Comparison of ENCODE assay signal across 8 mouse cellular contexts in the genomic region with DNA sequence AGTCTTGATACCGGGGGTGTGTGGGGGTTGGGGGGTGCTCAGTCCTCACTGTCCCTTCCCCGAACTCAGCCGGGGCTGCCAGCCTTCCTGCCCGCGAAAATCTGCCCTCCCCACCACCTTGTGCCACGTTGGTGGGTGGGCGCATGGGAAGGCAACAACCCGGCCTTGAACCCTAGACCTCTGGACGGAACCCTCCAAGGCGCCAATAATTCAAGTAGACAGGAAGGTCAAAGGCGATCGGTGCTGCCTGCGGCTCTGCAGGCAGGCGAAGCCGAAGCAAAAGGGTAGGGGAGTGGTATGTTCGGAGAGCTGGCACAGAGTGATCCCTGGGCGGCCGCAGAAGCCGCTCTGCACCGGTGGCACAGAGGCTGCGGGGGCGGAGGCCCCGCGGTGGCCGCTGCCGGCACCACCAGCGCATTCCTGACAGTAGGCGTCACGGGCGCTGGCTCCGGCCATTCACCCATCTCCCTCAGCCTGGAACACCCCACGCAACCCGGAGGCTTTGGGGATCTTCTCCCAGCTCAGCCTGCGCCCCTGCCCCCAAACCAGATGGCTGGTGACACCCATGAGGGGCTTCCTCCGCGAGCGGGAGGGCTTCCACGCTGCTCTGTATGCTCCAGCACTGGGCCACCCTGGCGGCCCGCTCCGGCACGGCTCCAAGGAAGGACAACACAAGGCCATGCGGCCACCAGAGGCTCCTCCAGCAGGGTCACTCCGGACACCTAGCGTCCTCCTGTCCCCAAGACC. TPM values are rescaled to one million over a fixed set of nuclear protein-coding genes. Genes with fewer than 3 reads are reported as not detected.
DNase-seq lines count a peak whose midpoint lies in the region; ATAC-seq and TF ChIP-seq lines count a peak whose summit lies in the region.

No protein-coding gene starts in this region.

- peak overlapping the region; percentile 59 for H3K4me3 ChIP-seq in hindbrain, embryonic 15.5 days
- H3K4me3 ChIP-seq in left cerebral cortex, adult 2 months = peak overlapping the region; percentile 90

- TF ChIP-seq CTCF in left cerebral cortex, adult 2 months (IDR thresholded peaks at IDR 0.05) = peak; percentile 46

- peak overlapping the region; percentile 84 for H3K9ac ChIP-seq in hindbrain, embryonic 15.5 days

- no peaks in the 10 kb centered on the region for H3K36me3 ChIP-seq in hindbrain, embryonic 15.5 days

- intact Hi-C loops in left cerebral cortex, adult 2 months (cut with DNase I) = loop anchor here (2.0 to 5.0 kb wide), 6 partner anchors 177 to 840 kb away; no protein-coding TSS in a partner anchor

- peak; percentile 83 for DNase-seq in adipocyte (ENCODE audit: low spot score)
- peak; percentile 40 to 63 for DNase-seq in cerebellum, postnatal 4 days (ENCODE audit: low spot score in 2 of 2)
- peak; percentile 68 to 70 for DNase-seq in gastrocnemius, adult 8-10 months (ENCODE audit: low spot score in 2 of 2)
- peak; percentile 60 to 72 for DNase-seq in left cerebral cortex, adult 2 months (ENCODE audit: extremely low spot score in 1 of 2, low spot score in 2 of 2)
- DNase-seq in lung, postnatal 36 days = peak; percentile 83
- peak; percentile 87 for DNase-seq in retina, postnatal 1 day
- DNase-seq in urinary bladder, postnatal 10 days (ENCODE audit: low spot score) = peak; percentile 40

- ATAC-seq in hindbrain, embryonic 15.5 days (ENCODE audit: low FRiP score, low read depth) = peak; percentile 54

- peak overlapping the region; percentile 58 for H3K4me2 ChIP-seq in hindbrain, embryonic 15.5 days

- under 1% methylated on average over 45 of the region's 45 CpGs for WGBS in hindbrain, embryonic 15.5 days

- no peaks in the 10 kb centered on the region for H3K9me3 ChIP-seq in hindbrain, embryonic 15.5 days

- H3K4me1 ChIP-seq in hindbrain, embryonic 15.5 days (replicated peaks) = peaks cover 29% of the 10 kb centered on the region

- H3K27ac ChIP-seq in hindbrain, embryonic 15.5 days (replicated peaks) = peak overlapping the region; percentile 93
- peak overlapping the region; percentile 96 for H3K27ac ChIP-seq in left cerebral cortex, adult 2 months

- H3K27me3 ChIP-seq in hindbrain, embryonic 15.5 days = no peaks in the 10 kb centered on the region

RNA-seq across cellular contexts. Expression of a gene that starts 1.4 kb away (rescaled TPM):
- total RNA-seq in gastrocnemius, adult 8-10 months (2022) = 1 to 10 TPM; 3.2 to 4.5 (median 3.5) TPM
- polyA plus RNA-seq in hindbrain, embryonic 15.5 days (2015; fragmentation: Nextera tagmentation; extraction: Ambion mirVana) = 120 and 137 TPM in 2 replicates
- 10 to 100 TPM; 19.5 to 21.9 TPM for total RNA-seq in left cerebral cortex, adult 2 months (2021)

Comparison
In these comparisons a context has a peak if more than half of its experiments do, and no peak if none do; other contexts are left out.
1. Peak in every context shown above with its lines: DNase-seq, ATAC-seq, H3K4me3 ChIP-seq and H3K27ac ChIP-seq.